In the genomic region with DNA sequence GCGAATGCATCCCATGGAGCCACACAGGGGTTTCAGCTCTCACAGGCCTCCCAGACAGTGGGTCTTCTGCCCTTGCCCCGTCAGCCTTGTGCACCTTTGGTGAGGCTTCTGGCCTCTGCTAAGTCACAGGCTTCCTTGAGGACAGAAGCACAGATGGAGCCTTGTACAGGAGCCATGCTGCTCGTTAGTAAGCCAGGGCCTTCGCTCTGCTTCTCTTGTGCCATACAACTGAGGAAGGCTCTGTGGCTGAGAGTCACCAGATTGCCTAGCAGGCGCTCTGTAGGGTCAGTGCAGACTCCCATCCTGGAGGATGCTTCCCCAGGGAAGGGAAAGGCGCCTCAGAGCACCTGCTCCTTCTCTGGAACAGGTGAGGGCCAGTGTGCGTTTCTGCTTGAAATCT, we compare ENCODE assay signal across 24 mouse cellular contexts. TPM values are rescaled to one million over a fixed set of nuclear protein-coding genes. Genes with fewer than 3 reads are reported as not detected.
A peak's percentile ranks its signal among the peaks of the same experiment; 100 is the strongest.
DNase-seq lines count a peak whose midpoint lies in the region; ATAC-seq and TF ChIP-seq lines count a peak whose summit lies in the region.
"Had no signal": no experiment of that assay in that cellular context is flagged by ENCODE, and none has a peak within 500 bp of the region (broad histone marks: within the 10 kb centered on the region; RNA-seq: fewer than 3 reads in every experiment).

No protein-coding gene starts in this region.

- H3K27me3 ChIP-seq in cerebellum, adult 2 months (ENCODE audit: control insufficient read depth, insufficient read depth, low read length), result no peaks in the 10 kb centered on the region
- H3K27me3 ChIP-seq in midbrain, embryonic 10.5 days (ENCODE audit: low read depth, poor library complexity, severe bottlenecking), result no peaks in the 10 kb centered on the region
- no peaks in the 10 kb centered on the region for H3K27me3 ChIP-seq in midbrain, embryonic 14.5 days (ENCODE audit: control insufficient read depth, insufficient read depth, low read length)
- H3K27me3 ChIP-seq: neural tube, embryonic 12.5 days had no signal

- DNase-seq in cerebellum, adult 2 months, result peak; percentile 36 to 46
- DNase-seq in cerebellum, adult 8-10 months, result no peak
- DNase-seq in gastrocnemius, adult 2 months, result no peak
- no peak for DNase-seq in gastrocnemius, postnatal 4 days (ENCODE audit: low spot score in 2 of 2)
- DNase-seq in midbrain, embryonic 10.5 days (ENCODE audit: low spot score), result no peak
- no peak for DNase-seq in midbrain, embryonic 14.5 days
- no peak for DNase-seq in adipocyte (ENCODE audit: low spot score)
- DNase-seq: adrenal gland, postnatal 25 days; embryo, embryonic 11 days; gastrocnemius, postnatal 36 days; kidney, adult 9 months; kidney, postnatal 14 days; layer of hippocampus, postnatal 36 days; liver, postnatal 0 days; retina, postnatal 1 day; right cerebral cortex, postnatal 25 days; spleen, adult 18-20 months had no signal

- H3K9me3 ChIP-seq in midbrain, embryonic 10.5 days (replicated peaks), result no peaks in the 10 kb centered on the region
- no peaks in the 10 kb centered on the region for H3K9me3 ChIP-seq in midbrain, embryonic 14.5 days (ENCODE audit: control insufficient read depth, low read length)
- H3K9me3 ChIP-seq: heart, embryonic 10.5 days; neural tube, embryonic 12.5 days had no signal

- H3K36me3 ChIP-seq in midbrain, embryonic 10.5 days, result peaks cover 36% of the 10 kb centered on the region
- peaks cover 65% of the 10 kb centered on the region for H3K36me3 ChIP-seq in midbrain, embryonic 14.5 days (ENCODE audit: control insufficient read depth, insufficient read depth, low read length)

- no peak for TF ChIP-seq CTCF in cerebellum, adult 2 months (IDR thresholded peaks at IDR 0.05; ENCODE audit: borderline replicate concordance, insufficient read depth, low read depth, low read length)
- TF ChIP-seq CTCF in gastrocnemius, adult 2 months (IDR thresholded peaks at IDR 0.05), result no peak
- TF ChIP-seq CTCF in olfactory bulb, adult 2 months (IDR thresholded peaks at IDR 0.05; ENCODE audit: insufficient read depth, low read depth, low read length), result no peak

- intact Hi-C loops in gastrocnemius, adult 2 months (cut with DNase I), result no loop called here

- H3K4me3 ChIP-seq in cerebellum, adult 2 months (replicated peaks; ENCODE audit: insufficient read depth, low read depth, low read length), result no peak overlapping the region
- no peak overlapping the region for H3K4me3 ChIP-seq in gastrocnemius, adult 2 months
- no peak overlapping the region for H3K4me3 ChIP-seq in midbrain, embryonic 10.5 days
- H3K4me3 ChIP-seq in midbrain, embryonic 14.5 days (replicated peaks; ENCODE audit: low read depth, low read length), result no peak overlapping the region
- H3K4me3 ChIP-seq in olfactory bulb, adult 2 months (ENCODE audit: insufficient read depth, low read depth, low read length), result no peak overlapping the region
- H3K4me3 ChIP-seq: heart, embryonic 10.5 days; layer of hippocampus, adult 2 months; neural tube, embryonic 12.5 days had no signal

- TF ChIP-seq POLR2A in cerebellum, adult 2 months (IDR thresholded peaks at IDR 0.05; ENCODE audit: borderline replicate concordance, insufficient read depth, low read length), result no peak
- no peak for TF ChIP-seq POLR2A in olfactory bulb, adult 2 months (IDR thresholded peaks at IDR 0.05; ENCODE audit: insufficient read depth, low read depth, low read length)

- ATAC-seq in midbrain, embryonic 14.5 days (ENCODE audit: low FRiP score, low TSS enrichment), result no peak
- ATAC-seq: hindbrain, embryonic 16.5 days; intestine, embryonic 16.5 days; liver, postnatal 0 days had no signal

- 45% methylated on average over 7 of the region's 7 CpGs for WGBS in cerebellum, adult 2 months
- 88% methylated on average over 7 of the region's 7 CpGs for WGBS in midbrain, embryonic 10.5 days
- WGBS in midbrain, embryonic 14.5 days, result 80% methylated on average over 7 of the region's 7 CpGs
- WGBS in olfactory bulb, adult 2 months, result 82% methylated on average over 7 of the region's 7 CpGs

- no peak overlapping the region for H3K9ac ChIP-seq in midbrain, embryonic 14.5 days (replicated peaks; ENCODE audit: low read length)
- H3K9ac ChIP-seq: liver, postnatal 0 days; neural tube, embryonic 12.5 days had no signal

- H3K4me1 ChIP-seq in cerebellum, adult 2 months (ENCODE audit: control insufficient read depth, insufficient read depth, low read length), result peaks cover 46% of the 10 kb centered on the region
- no peaks in the 10 kb centered on the region for H3K4me1 ChIP-seq in midbrain, embryonic 10.5 days
- H3K4me1 ChIP-seq in midbrain, embryonic 14.5 days (ENCODE audit: control insufficient read depth, insufficient read depth, low read length), result 0 out of 2 replicates have a peak, but pooled peaks cover 3% of the 10 kb centered on the region
- H3K4me1 ChIP-seq in olfactory bulb, adult 2 months (ENCODE audit: control insufficient read depth, insufficient read depth, low read length), result peaks cover 37% of the 10 kb centered on the region
- H3K4me1 ChIP-seq: neural tube, embryonic 12.5 days had no signal

- peak overlapping the region; percentile 36; the same call in 1 of the 2 replicates for H3K27ac ChIP-seq in cerebellum, adult 2 months (ENCODE audit: insufficient read depth, low read length)
- H3K27ac ChIP-seq in gastrocnemius, adult 2 months, result peak overlapping the region; percentile 32; the same call in 1 of the 2 replicates
- peak overlapping the region; percentile 33; the same call in 1 of the 2 replicates for H3K27ac ChIP-seq in midbrain, embryonic 10.5 days (replicated peaks)
- H3K27ac ChIP-seq in midbrain, embryonic 14.5 days (replicated peaks; ENCODE audit: low read depth, low read length), result no peak overlapping the region
- H3K27ac ChIP-seq in olfactory bulb, adult 2 months (ENCODE audit: insufficient read depth, low read depth, low read length), result 0 out of 2 replicates have a peak overlapping the region, but pooled peaks have one; percentile 95
- H3K27ac ChIP-seq: heart, embryonic 10.5 days; layer of hippocampus, adult 2 months; macrophage; neural tube, embryonic 12.5 days had no signal

- no peak overlapping the region for H3K4me2 ChIP-seq in midbrain, embryonic 14.5 days (ENCODE audit: low read length)
- H3K4me2 ChIP-seq: neural tube, embryonic 12.5 days had no signal

RNA-seq across cellular contexts. Expression of gene Vps35l, which starts 36.0 kb away (rescaled TPM):
- polyA plus RNA-seq in cerebellum, adult 2 months (2012; rRNA removed), result 72.3 and 74.3 TPM in 2 replicates
- total RNA-seq in gastrocnemius, adult 2 months (2021), result 10 to 100 TPM; 18.3 to 19.2 TPM
- total RNA-seq in gastrocnemius, postnatal 4 days (2021), result 10 to 100 TPM; 41.4 to 41.5 TPM
- 68.6 and 84.0 TPM in 2 replicates for polyA plus RNA-seq in midbrain, embryonic 10.5 days (2016; fragmentation: Nextera tagmentation; extraction: Ambion mirVana)
- 83.6 and 101 TPM in 2 replicates for polyA plus RNA-seq in midbrain, embryonic 14.5 days (2014; fragmentation: Nextera tagmentation; extraction: Ambion mirVana)
- polyA plus RNA-seq in olfactory bulb, adult 2 months (2012; ENCODE audit: insufficient read depth, insufficient read length, low replicate concordance, missing spikeins), result not detected in 2 replicates

Comparison
In these comparisons a context has a peak if more than half of its experiments do, and no peak if none do; other contexts are left out.
1. DNase-seq: peak in cerebellum, adult 2 months (2 of 2); none in cerebellum, adult 8-10 months (single experiment), gastrocnemius, adult 2 months (single experiment), gastrocnemius, postnatal 4 days (0 of 2), midbrain, embryonic 10.5 days (single experiment), midbrain, embryonic 14.5 days (single experiment) and adipocyte (single experiment).